Mouse (Mus musculus) myocyte (in vitro differentiated cells): ENCODE data around the gene Gpatch2l. TPM values are rescaled to one million over a fixed set of nuclear protein-coding genes. Genes with fewer than 3 reads are reported as not detected.

Experiments used
- H3K27me3 ChIP-seq: one replicate; pipeline ENCODE4 v1.6.1; 2011; ENCODE audit not compliant: control insufficient read depth, insufficient read depth, insufficient read length
- H3K36me3 ChIP-seq: one replicate; pipeline ENCODE4 v1.6.1; 2011; ENCODE audit not compliant: control insufficient read depth, insufficient read depth
- H3K4me2 ChIP-seq: one replicate; pipeline ENCODE4 v1.6.1; 2011; ENCODE audit warnings: low read depth, control low read depth
- H3K4me3 ChIP-seq: one replicate; pipeline ENCODE4 v1.5.1; 2011; ENCODE audit warnings: mild to moderate bottlenecking, control low read depth, moderate library complexity
- H3K79me2 ChIP-seq: one replicate; pipeline ENCODE4 v1.6.1; 2011; ENCODE audit not compliant: control insufficient read depth, insufficient read depth
- H3ac ChIP-seq: one replicate; pipeline ENCODE4 v1.6.1; 2011; ENCODE audit not compliant: control insufficient read depth, insufficient read length
- CEBPB ChIP-seq: IDR thresholded peaks from 2 replicates; pipeline ENCODE4 v1.6.1; 2011; ENCODE audit warnings: mild to moderate bottlenecking, moderate library complexity; ENCODE audit not compliant: poor library complexity, insufficient read depth, severe bottlenecking
- E2F4 ChIP-seq: IDR thresholded peaks from one replicate; pipeline ENCODE4 v1.6.1; 2011; ENCODE audit warnings: mild to moderate bottlenecking, control low read depth, moderate library complexity; ENCODE audit not compliant: insufficient read depth
- MAX ChIP-seq: IDR thresholded peaks from one replicate; pipeline ENCODE4 v1.6.1; 2011; ENCODE audit warnings: low read depth, mild to moderate bottlenecking, control low read depth
- MYOD1 ChIP-seq, 3 experiments: IDR thresholded peaks; one replicate each; pipeline ENCODE4 v1.6.1; 2011; ENCODE audit warnings: control low read depth in 2 of 3, low read depth in 2 of 3, mild to moderate bottlenecking in 2 of 3, moderate library complexity in 1 of 3; ENCODE audit not compliant: insufficient read length in 2 of 3, control insufficient read depth in 1 of 3
- MYOG ChIP-seq, 3 experiments: IDR thresholded peaks; one replicate each; pipeline ENCODE4 v1.6.1; 2011; ENCODE audit warnings: control low read depth in 2 of 3, low read depth in 2 of 3, mild to moderate bottlenecking in 2 of 3; ENCODE audit not compliant: insufficient read length in 2 of 3, control insufficient read depth in 1 of 3, insufficient read depth in 1 of 3
- POLR2A ChIP-seq: IDR thresholded peaks from one replicate; pipeline ENCODE4 v1.6.1; 2011; ENCODE audit warnings: low read depth, mild to moderate bottlenecking, control low read depth, moderate library complexity; ENCODE audit not compliant: insufficient read length
- POLR2AphosphoS2 ChIP-seq: IDR thresholded peaks from one replicate; pipeline ENCODE4 v1.6.1; 2011; ENCODE audit warnings: low read depth, control low read depth; ENCODE audit not compliant: insufficient read length
- REST ChIP-seq: IDR thresholded peaks from one replicate; pipeline ENCODE4 v1.6.1; 2011; ENCODE audit warnings: mild to moderate bottlenecking, control low read depth, moderate library complexity; ENCODE audit not compliant: insufficient read depth, insufficient read length
- SRF ChIP-seq: IDR thresholded peaks from one replicate; pipeline ENCODE4 v1.6.1; 2011; ENCODE audit warnings: low read depth; ENCODE audit not compliant: control insufficient read depth, insufficient read length
- TCF12 ChIP-seq: IDR thresholded peaks from one replicate; pipeline ENCODE4 v1.6.1; 2011; ENCODE audit warnings: mild to moderate bottlenecking, control low read depth; ENCODE audit not compliant: poor library complexity, insufficient read depth, severe bottlenecking
- TCF3 ChIP-seq: IDR thresholded peaks from one replicate; pipeline ENCODE4 v1.6.1; 2011; ENCODE audit warnings: low read depth, control low read depth; ENCODE audit not compliant: insufficient read length
- USF1 ChIP-seq: IDR thresholded peaks from one replicate; pipeline ENCODE4 v1.6.1; 2011; ENCODE audit warnings: low read depth, mild to moderate bottlenecking, control low read depth, moderate library complexity
- polyA plus RNA-seq: library from polyadenylated mRNA; unstranded; fragments of >200 nt; fragmentation: generic; extraction: Trizol; gene quantifications from one replicate; pipeline ENCODE4 v1.2.1, GENCODE M21; 2012; ENCODE audit warnings: missing spikeins

Gpatch2l gene
- polyA plus RNA-seq, 1 experiment = 11.4 TPM

DNA sequence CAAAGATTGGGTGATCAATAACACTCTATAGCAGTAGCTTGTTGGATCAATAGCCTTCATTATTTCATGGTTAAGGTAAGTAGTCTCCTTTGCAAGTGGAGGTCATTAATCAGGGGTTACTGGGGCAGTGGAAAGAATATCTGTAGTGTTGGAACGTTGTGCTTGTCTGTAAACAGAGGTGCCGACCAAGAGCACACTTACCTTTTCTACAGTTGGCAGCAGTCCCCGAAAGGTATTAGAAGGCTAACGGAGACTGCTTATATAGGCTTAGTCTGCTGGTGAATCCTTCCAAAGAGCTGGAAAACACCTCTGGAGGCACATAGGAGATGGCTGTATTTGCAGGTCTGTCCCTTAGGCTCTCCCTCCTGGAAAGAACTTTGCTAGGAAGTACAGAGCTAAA lies 8.5 kb downstream of the Gpatch2l start:
- no peak overlapping the region for H3K4me3 ChIP-seq
- peaks cover 10% of the 10 kb centered on the region for H3K36me3 ChIP-seq
- no peak for TF ChIP-seq TCF12
- no peak for TF ChIP-seq E2F4
- no peaks in the 10 kb centered on the region for H3K27me3 ChIP-seq
- peaks cover 53% of the 10 kb centered on the region for H3K79me2 ChIP-seq
- H3ac ChIP-seq = no peak overlapping the region
- H3K4me2 ChIP-seq = no peak overlapping the region

DNA sequence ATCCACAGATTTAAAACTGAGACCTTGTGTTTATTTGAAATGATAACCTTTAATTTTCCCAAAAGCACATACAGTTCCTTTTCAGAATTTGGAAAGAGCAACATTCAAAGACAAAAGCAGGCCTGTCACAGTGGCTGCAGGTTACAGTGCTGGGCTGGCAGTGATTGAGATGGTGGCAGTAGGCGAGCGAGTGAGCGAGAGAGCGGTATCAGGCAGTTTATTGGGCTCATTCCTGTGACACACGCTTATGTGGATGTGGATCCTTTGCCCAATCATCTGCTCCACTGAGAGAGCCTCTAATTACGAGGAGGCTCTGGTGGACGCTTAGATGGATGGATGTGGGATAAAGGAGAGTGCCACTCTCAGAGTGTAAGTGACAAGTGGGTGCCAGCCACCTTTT lies 13.3 kb downstream of the Gpatch2l start:
- no peak for TF ChIP-seq REST
- TF ChIP-seq TCF12 = no peak
- no peak for TF ChIP-seq TCF3
- no peak for TF ChIP-seq MYOD1 (IDR thresholded peaks at IDR 0.05; ENCODE audit: control insufficient read depth in 1 of 3, insufficient read length in 2 of 3, low read depth in 2 of 3)
- no peak for TF ChIP-seq SRF
- TF ChIP-seq CEBPB = no peak
- TF ChIP-seq POLR2A = no peak
- TF ChIP-seq MAX = no peak
- no peak for TF ChIP-seq MYOG (IDR thresholded peaks at IDR 0.05; ENCODE audit: control insufficient read depth in 1 of 3, insufficient read depth in 1 of 3, insufficient read length in 2 of 3, low read depth in 2 of 3)
- no peak for TF ChIP-seq E2F4
- TF ChIP-seq POLR2AphosphoS2 = no peak
- no peak for TF ChIP-seq USF1
- Histone ChIP-seq H3K36me3 (peaks cover 23% of the 10 kb centered on the region), H3K4me2 (no peak overlapping the region), H3K79me2 (peaks cover 14% of the 10 kb centered on the region), H3K27me3 (no peaks in the 10 kb centered on the region), H3K4me3 (no peak overlapping the region), H3ac (no peak overlapping the region)

DNA sequence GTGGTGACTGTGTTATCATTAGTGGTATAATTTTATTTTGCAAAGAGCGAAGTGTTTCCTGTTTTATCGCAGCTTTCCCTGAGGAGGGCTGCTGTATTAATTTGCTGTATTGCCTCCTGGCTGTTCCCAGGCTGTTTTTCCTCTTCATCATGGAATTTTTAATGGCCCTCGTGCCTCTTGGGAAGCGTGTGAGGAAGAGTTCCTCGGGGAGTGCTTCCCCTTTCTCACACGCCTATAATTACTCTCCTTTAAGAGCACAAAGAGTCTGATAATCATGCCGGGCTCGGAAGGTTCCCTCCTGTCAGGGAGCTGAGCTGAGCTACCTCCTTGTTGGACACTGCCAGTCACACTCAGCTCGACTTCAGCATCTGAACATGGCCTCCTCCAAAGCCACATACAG lies 30.0 kb downstream of the Gpatch2l start:
- no peak overlapping the region for H3K4me2 ChIP-seq
- no peak overlapping the region for H3ac ChIP-seq
- H3K4me3 ChIP-seq = no peak overlapping the region
- TF ChIP-seq E2F4 (no peak), POLR2A (no peak), TCF3 (no peak), MAX (no peak), TCF12 (no peak), REST (no peak), USF1 (no peak)
- no peaks in the 10 kb centered on the region for H3K79me2 ChIP-seq
- H3K36me3 ChIP-seq = peaks cover 35% of the 10 kb centered on the region
- no peaks in the 10 kb centered on the region for H3K27me3 ChIP-seq

- Histone ChIP-seq H3K36me3 (peaks cover 35% of the 10 kb centered on the region), H3K4me2 (no peak overlapping the region), H3K27me3 (no peaks in the 10 kb centered on the region), H3ac (no peak overlapping the region), H3K4me3 (no peak overlapping the region), H3K79me2 (no peaks in the 10 kb centered on the region)
- TF ChIP-seq MYOG (IDR thresholded peaks at IDR 0.05; ENCODE audit: control insufficient read depth in 1 of 3, insufficient read depth in 1 of 3, insufficient read length in 2 of 3, low read depth in 2 of 3) (no peak), MYOD1 (IDR thresholded peaks at IDR 0.05; ENCODE audit: control insufficient read depth in 1 of 3, insufficient read length in 2 of 3, low read depth in 2 of 3) (no peak), POLR2A (no peak), REST (no peak), POLR2AphosphoS2 (no peak), SRF (no peak), E2F4 (no peak), USF1 (no peak), CEBPB (no peak)
These were observed 32.6 kb downstream of the Gpatch2l start for GRCm38 (mm10) chr12:86274246-86274645.

- Histone ChIP-seq H3K27me3 (no peaks in the 10 kb centered on the region), H3K36me3 (peaks cover 21% of the 10 kb centered on the region), H3K4me2 (no peak overlapping the region), H3K4me3 (no peak overlapping the region), H3ac (no peak overlapping the region), H3K79me2 (no peaks in the 10 kb centered on the region)
- no peak for TF ChIP-seq TCF3
- TF ChIP-seq SRF = no peak
- no peak for TF ChIP-seq REST
- no peak for TF ChIP-seq E2F4
- TF ChIP-seq TCF12 = no peak
- TF ChIP-seq POLR2AphosphoS2 = no peak
- TF ChIP-seq CEBPB = no peak
- no peak for TF ChIP-seq MYOD1 (IDR thresholded peaks at IDR 0.05; ENCODE audit: control insufficient read depth in 1 of 3, insufficient read length in 2 of 3, low read depth in 2 of 3)
These were observed 34.1 kb downstream of the Gpatch2l start for GRCm38 (mm10) chr12:86275731-86276130.
